Mouse (Mus musculus): ENCODE measurements at regions not wholly inside any gene's neighbourhood (a gene's known extent, or its start where the extent isn't known, plus 50 kb on each side); places are given as distances from the start of the nearest gene placed in this dataset.

GRCm38 (mm10) chr5:129332014-129332413 lies 169.0 kb upstream of the Sfswap start:
- Histone ChIP-seq H3K4me3 (replicated peaks; ENCODE audit: low read length) (no peak overlapping the region), H3K4me1 (replicated peaks; ENCODE audit: control insufficient read depth, insufficient read depth, low read length) (peaks cover 9% of the 10 kb centered on the region; the same call in 1 of the 2 replicates), H3K36me3 (ENCODE audit: control insufficient read depth, insufficient read depth) (no peaks in the 10 kb centered on the region), H3K4me2 (ENCODE audit: low read length) (no peak overlapping the region), H3K9ac (replicated peaks; ENCODE audit: low read depth, low read length) (no peak overlapping the region), H3K9me3 (ENCODE audit: control insufficient read depth, low read length) (peaks cover 4% of the 10 kb centered on the region; the same call in 1 of the 2 replicates), H3K27ac (ENCODE audit: low read length) (no peak overlapping the region), H3K27me3 (replicated peaks; ENCODE audit: control insufficient read depth, insufficient read depth, low read length) (no peaks in the 10 kb centered on the region)
- WGBS: 100% methylated on average over 3 of the region's 3 CpGs
- ATAC-seq: no peak

GRCm38 (mm10) chr5:129338511-129338910 lies 162.5 kb upstream of the Sfswap start:
- H3K9ac ChIP-seq (replicated peaks; ENCODE audit: low read depth, low read length): no peak overlapping the region
- ATAC-seq: no peak
- WGBS: 59% methylated on average over 7 of the region's 7 CpGs
- no peak overlapping the region for H3K27ac ChIP-seq (ENCODE audit: low read length)
- H3K4me3 ChIP-seq (replicated peaks; ENCODE audit: low read length): no peak overlapping the region
- no peaks in the 10 kb centered on the region; the same call in 1 of the 2 replicates for H3K4me1 ChIP-seq (replicated peaks; ENCODE audit: control insufficient read depth, insufficient read depth, low read length)
- H3K4me2 ChIP-seq (ENCODE audit: low read length): no peak overlapping the region
- H3K27me3 ChIP-seq (replicated peaks; ENCODE audit: control insufficient read depth, insufficient read depth, low read length): no peaks in the 10 kb centered on the region
- H3K9me3 ChIP-seq (ENCODE audit: control insufficient read depth, low read length): no peaks in the 10 kb centered on the region
- no peaks in the 10 kb centered on the region for H3K36me3 ChIP-seq (ENCODE audit: control insufficient read depth, insufficient read depth)

- no peaks in the 10 kb centered on the region for H3K36me3 ChIP-seq (ENCODE audit: control insufficient read depth, insufficient read depth)
- no peaks in the 10 kb centered on the region for H3K9me3 ChIP-seq (ENCODE audit: control insufficient read depth, low read length)
- H3K4me1 ChIP-seq (replicated peaks; ENCODE audit: control insufficient read depth, insufficient read depth, low read length): no peaks in the 10 kb centered on the region; the same call in 1 of the 2 replicates
- H3K27me3 ChIP-seq (replicated peaks; ENCODE audit: control insufficient read depth, insufficient read depth, low read length): no peaks in the 10 kb centered on the region
- H3K9ac ChIP-seq (replicated peaks; ENCODE audit: low read depth, low read length): no peak overlapping the region
- no peak overlapping the region for H3K27ac ChIP-seq (ENCODE audit: low read length)
- WGBS: 83% methylated on average over 12 of the region's 12 CpGs
- H3K4me2 ChIP-seq (ENCODE audit: low read length): no peak overlapping the region
- no peak for ATAC-seq
- no peak overlapping the region for H3K4me3 ChIP-seq (replicated peaks; ENCODE audit: low read length)
Measured at GRCm38 (mm10) chr5:129344038-129344437, 157.0 kb upstream of the Sfswap start.

- H3K9me3 ChIP-seq (ENCODE audit: control insufficient read depth, low read length): no peaks in the 10 kb centered on the region
- H3K4me3 ChIP-seq (replicated peaks; ENCODE audit: low read length): no peak overlapping the region
- H3K4me1 ChIP-seq (replicated peaks; ENCODE audit: control insufficient read depth, insufficient read depth, low read length): no peaks in the 10 kb centered on the region; the same call in 1 of the 2 replicates
- no peak for ATAC-seq
- H3K4me2 ChIP-seq (ENCODE audit: low read length): no peak overlapping the region
- H3K36me3 ChIP-seq (ENCODE audit: control insufficient read depth, insufficient read depth): no peaks in the 10 kb centered on the region
- no peaks in the 10 kb centered on the region for H3K27me3 ChIP-seq (replicated peaks; ENCODE audit: control insufficient read depth, insufficient read depth, low read length)
- no peak overlapping the region for H3K27ac ChIP-seq (ENCODE audit: low read length)
- 68% methylated on average over 12 of the region's 12 CpGs for WGBS
- no peak overlapping the region for H3K9ac ChIP-seq (replicated peaks; ENCODE audit: low read depth, low read length)
Measured at GRCm38 (mm10) chr5:129350024-129350423, 151.0 kb upstream of the Sfswap start.

- no peak for ATAC-seq
- Histone ChIP-seq H3K27me3 (replicated peaks; ENCODE audit: control insufficient read depth, insufficient read depth, low read length) (no peaks in the 10 kb centered on the region), H3K4me3 (replicated peaks; ENCODE audit: low read length) (no peak overlapping the region), H3K4me2 (ENCODE audit: low read length) (no peak overlapping the region), H3K4me1 (replicated peaks; ENCODE audit: control insufficient read depth, insufficient read depth, low read length) (no peaks in the 10 kb centered on the region; the same call in 1 of the 2 replicates), H3K9me3 (ENCODE audit: control insufficient read depth, low read length) (no peaks in the 10 kb centered on the region), H3K36me3 (ENCODE audit: control insufficient read depth, insufficient read depth) (no peaks in the 10 kb centered on the region), H3K9ac (replicated peaks; ENCODE audit: low read depth, low read length) (no peak overlapping the region), H3K27ac (ENCODE audit: low read length) (no peak overlapping the region)
- WGBS: 36% methylated on average over 9 of the region's 9 CpGs
Measured at GRCm38 (mm10) chr5:129353549-129353948, 147.5 kb upstream of the Sfswap start.

GRCm38 (mm10) chr5:129354877-129355276 lies 146.1 kb upstream of the Sfswap start:
- 80% methylated on average over 5 of the region's 5 CpGs for WGBS
- no peak overlapping the region for H3K4me2 ChIP-seq (ENCODE audit: low read length)
- no peaks in the 10 kb centered on the region for H3K9me3 ChIP-seq (ENCODE audit: control insufficient read depth, low read length)
- H3K36me3 ChIP-seq (ENCODE audit: control insufficient read depth, insufficient read depth): no peaks in the 10 kb centered on the region
- no peaks in the 10 kb centered on the region for H3K27me3 ChIP-seq (replicated peaks; ENCODE audit: control insufficient read depth, insufficient read depth, low read length)
- no peak overlapping the region for H3K4me3 ChIP-seq (replicated peaks; ENCODE audit: low read length)
- ATAC-seq: no peak
- no peak overlapping the region for H3K9ac ChIP-seq (replicated peaks; ENCODE audit: low read depth, low read length)
- H3K27ac ChIP-seq (ENCODE audit: low read length): no peak overlapping the region
- H3K4me1 ChIP-seq (replicated peaks; ENCODE audit: control insufficient read depth, insufficient read depth, low read length): no peaks in the 10 kb centered on the region; the same call in 1 of the 2 replicates

GRCm38 (mm10) chr5:129361527-129361926 lies 139.5 kb upstream of the Sfswap start:
- no peak overlapping the region for H3K27ac ChIP-seq (ENCODE audit: low read length)
- no peaks in the 10 kb centered on the region for H3K27me3 ChIP-seq (replicated peaks; ENCODE audit: control insufficient read depth, insufficient read depth, low read length)
- H3K4me3 ChIP-seq (replicated peaks; ENCODE audit: low read length): no peak overlapping the region
- H3K36me3 ChIP-seq (ENCODE audit: control insufficient read depth, insufficient read depth): no peaks in the 10 kb centered on the region
- no peak for ATAC-seq
- H3K4me2 ChIP-seq (ENCODE audit: low read length): no peak overlapping the region
- no peaks in the 10 kb centered on the region for H3K9me3 ChIP-seq (ENCODE audit: control insufficient read depth, low read length)
- 92% methylated on average over 2 of the region's 2 CpGs for WGBS
- H3K4me1 ChIP-seq (replicated peaks; ENCODE audit: control insufficient read depth, insufficient read depth, low read length): no peaks in the 10 kb centered on the region
- H3K9ac ChIP-seq (replicated peaks; ENCODE audit: low read depth, low read length): no peak overlapping the region

GRCm38 (mm10) chr5:129363189-129363588 lies 137.8 kb upstream of the Sfswap start:
- ATAC-seq: no peak
- no peak overlapping the region for H3K9ac ChIP-seq (replicated peaks; ENCODE audit: low read depth, low read length)
- no peaks in the 10 kb centered on the region for H3K4me1 ChIP-seq (replicated peaks; ENCODE audit: control insufficient read depth, insufficient read depth, low read length)
- H3K27ac ChIP-seq (ENCODE audit: low read length): no peak overlapping the region
- H3K4me3 ChIP-seq (replicated peaks; ENCODE audit: low read length): no peak overlapping the region
- 68% methylated on average over 10 of the region's 10 CpGs for WGBS
- H3K36me3 ChIP-seq (ENCODE audit: control insufficient read depth, insufficient read depth): no peaks in the 10 kb centered on the region
- H3K4me2 ChIP-seq (ENCODE audit: low read length): no peak overlapping the region
- H3K27me3 ChIP-seq (replicated peaks; ENCODE audit: control insufficient read depth, insufficient read depth, low read length): no peaks in the 10 kb centered on the region
- H3K9me3 ChIP-seq (ENCODE audit: control insufficient read depth, low read length): no peaks in the 10 kb centered on the region

- H3K36me3 ChIP-seq (ENCODE audit: control insufficient read depth, insufficient read depth): no peaks in the 10 kb centered on the region
- no peak for ATAC-seq
- no peak overlapping the region for H3K4me3 ChIP-seq (replicated peaks; ENCODE audit: low read length)
- H3K4me1 ChIP-seq (replicated peaks; ENCODE audit: control insufficient read depth, insufficient read depth, low read length): no peaks in the 10 kb centered on the region
- no peak overlapping the region for H3K4me2 ChIP-seq (ENCODE audit: low read length)
- no peaks in the 10 kb centered on the region for H3K9me3 ChIP-seq (ENCODE audit: control insufficient read depth, low read length)
- H3K9ac ChIP-seq (replicated peaks; ENCODE audit: low read depth, low read length): no peak overlapping the region
- H3K27me3 ChIP-seq (replicated peaks; ENCODE audit: control insufficient read depth, insufficient read depth, low read length): no peaks in the 10 kb centered on the region
- H3K27ac ChIP-seq (ENCODE audit: low read length): no peak overlapping the region
- WGBS: 78% methylated on average over 8 of the region's 8 CpGs
Measured at GRCm38 (mm10) chr5:129365026-129365425, 136.0 kb upstream of the Sfswap start.

- no peak overlapping the region for H3K4me2 ChIP-seq (ENCODE audit: low read length)
- no peak overlapping the region for H3K4me3 ChIP-seq (replicated peaks; ENCODE audit: low read length)
- no peaks in the 10 kb centered on the region for H3K4me1 ChIP-seq (replicated peaks; ENCODE audit: control insufficient read depth, insufficient read depth, low read length)
- no peaks in the 10 kb centered on the region for H3K36me3 ChIP-seq (ENCODE audit: control insufficient read depth, insufficient read depth)
- H3K9me3 ChIP-seq (ENCODE audit: control insufficient read depth, low read length): no peaks in the 10 kb centered on the region
- no peak overlapping the region for H3K9ac ChIP-seq (replicated peaks; ENCODE audit: low read depth, low read length)
- no peak overlapping the region for H3K27ac ChIP-seq (ENCODE audit: low read length)
- ATAC-seq: no peak
- no peaks in the 10 kb centered on the region for H3K27me3 ChIP-seq (replicated peaks; ENCODE audit: control insufficient read depth, insufficient read depth, low read length)
- WGBS: 89% methylated on average over 13 of the region's 13 CpGs
Measured at GRCm38 (mm10) chr5:129367266-129367665, 133.8 kb upstream of the Sfswap start.

Data from forebrain, embryonic 16.5 days (tissue).